In genomic region chr16:33337177-33337576, GRCm38 (mm10) we compare ENCODE assay signal across 8 mouse cellular contexts. TPM values are rescaled to one million over a fixed set of nuclear protein-coding genes. Genes with fewer than 3 reads are reported as not detected.
DNase-seq lines count a peak whose midpoint lies in the region; ATAC-seq lines count a peak whose summit lies in the region.

No protein-coding gene starts in this region.

- no peaks in the 10 kb centered on the region for H3K9me3 ChIP-seq in hindbrain, embryonic 16.5 days (ENCODE audit: control insufficient read depth, low read length)
- H3K9me3 ChIP-seq in megakaryocyte, embryonic 14.5 days, result peaks cover 26% of the 10 kb centered on the region

- no peaks in the 10 kb centered on the region for H3K36me3 ChIP-seq in hindbrain, embryonic 16.5 days (ENCODE audit: control insufficient read depth, insufficient read depth, low read length)
- no peaks in the 10 kb centered on the region for H3K36me3 ChIP-seq in megakaryocyte, embryonic 14.5 days (replicated peaks; ENCODE audit: low read length)

- DNase-seq in T-cell, adult 2 months (ENCODE audit: low spot score), result peak; percentile 81
- peak; percentile 91 to 94 for DNase-seq in cerebellum, postnatal 36 days
- peak; percentile 11 to 34 for DNase-seq in gastrocnemius, adult 8-10 months (ENCODE audit: low spot score in 2 of 2)
- DNase-seq in left cerebral cortex, adult 11 months (ENCODE audit: low spot score), result peak; percentile 32
- DNase-seq in right cerebral cortex, postnatal 10 days (ENCODE audit: low spot score in 2 of 2), result peak; percentile 58 to 64
- DNase-seq in urinary bladder, postnatal 36 days (ENCODE audit: low spot score in 2 of 2), result peak; percentile 66 to 75

- H3K9ac ChIP-seq in hindbrain, embryonic 16.5 days (ENCODE audit: low read depth, low read length), result no peak overlapping the region

- H3K4me2 ChIP-seq in hindbrain, embryonic 16.5 days (ENCODE audit: low read length), result peak overlapping the region; percentile 43

- no peaks in the 10 kb centered on the region for H3K27me3 ChIP-seq in hindbrain, embryonic 16.5 days (replicated peaks; ENCODE audit: control insufficient read depth, insufficient read depth, low read length)
- H3K27me3 ChIP-seq in megakaryocyte, embryonic 14.5 days (replicated peaks), result peaks cover 25% of the 10 kb centered on the region

- peak; percentile 78 for ATAC-seq in hindbrain, embryonic 16.5 days

- WGBS in hindbrain, embryonic 16.5 days, result 14% methylated on average over 8 of the region's 8 CpGs

- no peak overlapping the region for H3K27ac ChIP-seq in hindbrain, embryonic 16.5 days (ENCODE audit: low read depth, low read length)

- no peak overlapping the region; the same call in 1 of the 2 replicates for H3K4me3 ChIP-seq in hindbrain, embryonic 16.5 days (ENCODE audit: low read length)
- H3K4me3 ChIP-seq in megakaryocyte, embryonic 14.5 days (replicated peaks), result peak overlapping the region; percentile 3

- no peaks in the 10 kb centered on the region; the same call in 1 of the 2 replicates for H3K4me1 ChIP-seq in hindbrain, embryonic 16.5 days (ENCODE audit: control insufficient read depth, insufficient read depth, low read depth, low read length)
- H3K4me1 ChIP-seq in megakaryocyte, embryonic 14.5 days, result peaks cover 21% of the 10 kb centered on the region

RNA-seq across cellular contexts. Expression of gene Zfp148, which starts 43.5 kb away (rescaled TPM):
- 10 to 100 TPM; 21.7 to 33.4 (median 27.0) TPM for total RNA-seq in gastrocnemius, adult 8-10 months (2022)
- polyA plus RNA-seq in hindbrain, embryonic 16.5 days (2015; fragmentation: Nextera tagmentation; extraction: Ambion mirVana), result 47.2 and 47.5 TPM in 2 replicates
- 0.32 and 0.62 TPM in 2 replicates for polyA plus RNA-seq in megakaryocyte, embryonic 14.5 days (2012; ENCODE audit: insufficient read depth, low replicate concordance)

Comparison
In these comparisons a context has a peak if more than half of its experiments do, and no peak if none do; other contexts are left out.
1. DNase-seq: peak in every context shown above with its lines; median percentile 92 in cerebellum, postnatal 36 days; 81 in T-cell, adult 2 months; 70 in urinary bladder, postnatal 36 days; 61 in right cerebral cortex, postnatal 10 days; 32 in left cerebral cortex, adult 11 months; 22 in gastrocnemius, adult 8-10 months.
2. RNA of gene Zfp148, which starts 43.5 kb away (polyA plus RNA-seq): 47.2 to 47.5 TPM in hindbrain, embryonic 16.5 days; 0.32 to 0.62 TPM in megakaryocyte, embryonic 14.5 days; every median in the first group is over 10 times any median in the second.